Mouse (Mus musculus): ENCODE data around the gene Socs4. TPM values are rescaled to one million over a fixed set of nuclear protein-coding genes. Genes with fewer than 3 reads are reported as not detected.

The Socs4 gene
- polyA plus RNA-seq, 1 experiment from 2014 or later = 6.0 TPM

DNA sequence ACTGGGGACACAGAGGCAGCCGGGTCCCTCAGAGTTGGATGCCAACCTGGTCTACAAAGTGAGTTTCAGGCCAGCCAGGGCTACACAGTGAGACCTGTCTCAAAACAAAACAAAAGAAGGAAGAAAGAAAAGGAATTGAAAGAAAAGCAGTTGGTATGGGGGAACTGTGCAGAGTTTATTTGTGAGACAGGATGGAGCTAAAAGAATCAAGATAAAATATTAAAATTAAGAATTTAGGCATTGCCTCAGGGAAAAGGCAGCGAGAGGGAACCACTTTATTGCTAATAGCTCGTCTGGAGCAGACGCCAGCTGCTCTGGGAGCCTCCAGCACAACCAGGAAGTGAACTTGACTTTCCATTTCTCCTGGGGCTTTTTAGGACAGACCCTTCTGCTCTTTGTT lies 17.4 kb downstream of the Socs4 start:
- ATAC-seq (ENCODE audit: insufficient number of reproducible peaks, insufficient read depth, low FRiP score, low read depth) = no peak
- Histone ChIP-seq H3K4me1 (ENCODE audit: control insufficient read depth, insufficient read depth, low read length) (0 out of 2 replicates have a peak, but pooled peaks cover 3% of the 10 kb centered on the region), H3K4me3 (ENCODE audit: low read depth, low read length) (no peak overlapping the region), H3K9ac (replicated peaks; ENCODE audit: low read depth, low read length) (no peak overlapping the region), H3K4me2 (replicated peaks; ENCODE audit: low read depth, low read length) (no peak overlapping the region), H3K9me3 (ENCODE audit: control insufficient read depth, low read depth, low read length) (no peaks in the 10 kb centered on the region), H3K27me3 (ENCODE audit: control insufficient read depth, insufficient read depth, low read length) (no peaks in the 10 kb centered on the region), H3K27ac (ENCODE audit: low read length) (no peak overlapping the region), H3K36me3 (ENCODE audit: control insufficient read depth, insufficient read depth, low read length) (no peaks in the 10 kb centered on the region; the same call in 1 of the 2 replicates)
- WGBS = 57% methylated on average over 4 of the region's 4 CpGs

GRCm38 (mm10) chr14:47296232-47296631 lies 19.5 kb downstream of the Socs4 start:
- Histone ChIP-seq H3K4me2 (replicated peaks; ENCODE audit: low read depth, low read length) (no peak overlapping the region), H3K4me1 (ENCODE audit: control insufficient read depth, insufficient read depth, low read length) (peaks cover 9% of the 10 kb centered on the region), H3K4me3 (ENCODE audit: low read depth, low read length) (no peak overlapping the region), H3K9me3 (ENCODE audit: control insufficient read depth, low read depth, low read length) (no peaks in the 10 kb centered on the region), H3K27me3 (ENCODE audit: control insufficient read depth, insufficient read depth, low read length) (no peaks in the 10 kb centered on the region), H3K27ac (ENCODE audit: low read length) (no peak overlapping the region), H3K9ac (replicated peaks; ENCODE audit: low read depth, low read length) (no peak overlapping the region), H3K36me3 (ENCODE audit: control insufficient read depth, insufficient read depth, low read length) (no peaks in the 10 kb centered on the region)
- WGBS = 33% methylated on average over 2 of the region's 2 CpGs
- ATAC-seq (ENCODE audit: insufficient number of reproducible peaks, insufficient read depth, low FRiP score, low read depth) = no peak

DNA sequence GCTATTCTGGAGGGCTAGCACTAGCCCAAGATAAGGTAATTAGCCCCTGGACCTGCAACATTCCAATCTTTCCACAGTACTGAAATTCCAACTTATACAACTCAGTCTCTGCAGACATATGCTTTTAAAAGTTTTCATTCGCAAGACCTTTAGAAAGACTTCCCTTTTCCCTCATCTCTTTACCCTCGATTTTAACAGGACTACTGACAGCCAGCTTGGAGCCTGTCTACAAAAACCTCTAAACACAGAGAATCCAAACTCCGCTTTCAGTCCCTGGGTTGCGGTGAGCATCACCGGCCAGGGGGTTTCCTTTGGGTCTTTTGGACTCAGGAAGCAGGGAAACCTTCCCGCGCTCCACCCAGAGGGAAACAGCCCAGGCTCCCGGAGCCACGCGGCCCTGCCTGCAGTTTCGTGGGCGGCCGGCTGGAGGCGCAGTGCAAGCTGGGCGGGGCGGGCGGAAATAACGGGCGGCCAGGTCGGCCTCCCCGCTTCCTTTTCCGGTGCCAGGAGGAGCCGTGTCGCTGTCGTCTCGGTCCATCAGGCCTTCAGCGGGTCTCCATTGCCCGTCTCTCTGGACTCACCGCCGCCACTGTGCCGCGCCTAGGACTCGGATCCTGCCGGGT lies 21.2 kb downstream of the Socs4 start, which contains the start of gene Mapk1ip1l:
TSS of gene Mapk1ip1l (plus strand) at position 482 of the 623 bp plus-strand sequence.
- Histone ChIP-seq H3K4me2 (replicated peaks; ENCODE audit: low read depth, low read length) (peak within 1 kb of the TSS; percentile 67), H3K9ac (replicated peaks; ENCODE audit: low read depth, low read length) (peak within 1 kb of the TSS; percentile 98), H3K36me3 (ENCODE audit: control insufficient read depth, insufficient read depth, low read length) (no peaks in the 10 kb centered on the region; the same call in 1 of the 2 replicates), H3K9me3 (ENCODE audit: control insufficient read depth, low read depth, low read length) (no peaks in the 10 kb centered on the region), H3K27me3 (ENCODE audit: control insufficient read depth, insufficient read depth, low read length) (no peaks in the 10 kb centered on the region), H3K4me1 (ENCODE audit: control insufficient read depth, insufficient read depth, low read length) (peaks cover 9% of the 10 kb centered on the region), H3K4me3 (ENCODE audit: low read depth, low read length) (peak within 1 kb of the TSS; percentile 97), H3K27ac (ENCODE audit: low read length) (peak within 1 kb of the TSS; percentile 95)
- WGBS = under 1% methylated on average over 34 of the region's 34 CpGs
- peak; percentile 89 for ATAC-seq (ENCODE audit: insufficient number of reproducible peaks, insufficient read depth, low FRiP score, low read depth)

- H3K4me2 ChIP-seq (replicated peaks; ENCODE audit: low read depth, low read length) = peak overlapping the region; percentile 67
- no peaks in the 10 kb centered on the region for H3K9me3 ChIP-seq (ENCODE audit: control insufficient read depth, low read depth, low read length)
- H3K9ac ChIP-seq (replicated peaks; ENCODE audit: low read depth, low read length) = peak overlapping the region; percentile 98
- peak; percentile 73 for ATAC-seq (ENCODE audit: insufficient number of reproducible peaks, insufficient read depth, low FRiP score, low read depth)
- H3K27me3 ChIP-seq (ENCODE audit: control insufficient read depth, insufficient read depth, low read length) = no peaks in the 10 kb centered on the region
- peak overlapping the region; percentile 95 for H3K27ac ChIP-seq (ENCODE audit: low read length)
- H3K36me3 ChIP-seq (ENCODE audit: control insufficient read depth, insufficient read depth, low read length) = peaks cover 5% of the 10 kb centered on the region; the same call in 1 of the 2 replicates
- peaks cover 9% of the 10 kb centered on the region for H3K4me1 ChIP-seq (ENCODE audit: control insufficient read depth, insufficient read depth, low read length)
- H3K4me3 ChIP-seq (ENCODE audit: low read depth, low read length) = peak overlapping the region; percentile 97
- 1% methylated on average over 35 of the region's 38 CpGs for WGBS
Measured at GRCm38 (mm10) chr14:47298408-47298792, 21.7 kb downstream of the Socs4 start.

DNA sequence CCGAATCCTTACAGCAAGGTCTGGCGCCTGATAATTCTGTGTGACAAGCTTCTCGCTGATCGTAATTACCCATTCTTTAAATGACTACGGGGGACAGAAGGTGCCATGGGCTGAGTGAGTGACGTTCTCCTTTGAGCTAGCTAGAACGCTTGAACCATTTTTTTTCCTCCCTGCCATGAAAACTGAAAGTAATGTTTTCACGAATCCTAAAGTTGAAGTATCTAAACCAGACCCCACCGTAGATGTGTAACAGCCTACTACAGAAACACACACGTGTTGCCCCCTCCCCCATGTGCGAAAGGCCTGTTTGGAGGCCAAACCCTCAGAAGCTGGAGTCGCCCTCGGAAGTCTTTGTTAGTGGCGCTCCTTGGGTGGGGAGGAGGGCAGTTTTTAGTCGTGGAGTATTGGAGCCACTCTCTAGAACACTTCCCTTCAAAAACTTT lies 22.1 kb downstream of the Socs4 start:
- under 1% methylated on average over 15 of the region's 15 CpGs for WGBS
- peak; percentile 17; the same call in 1 of the 2 replicates for ATAC-seq (ENCODE audit: insufficient number of reproducible peaks, insufficient read depth, low FRiP score, low read depth)
- H3K4me2 ChIP-seq (replicated peaks; ENCODE audit: low read depth, low read length) = peak overlapping the region; percentile 67
- peaks cover 9% of the 10 kb centered on the region for H3K4me1 ChIP-seq (ENCODE audit: control insufficient read depth, insufficient read depth, low read length)
- no peaks in the 10 kb centered on the region for H3K9me3 ChIP-seq (ENCODE audit: control insufficient read depth, low read depth, low read length)
- H3K36me3 ChIP-seq (ENCODE audit: control insufficient read depth, insufficient read depth, low read length) = peaks cover 6% of the 10 kb centered on the region; the same call in 1 of the 2 replicates
- peak overlapping the region; percentile 95 for H3K27ac ChIP-seq (ENCODE audit: low read length)
- H3K27me3 ChIP-seq (ENCODE audit: control insufficient read depth, insufficient read depth, low read length) = no peaks in the 10 kb centered on the region
- peak overlapping the region; percentile 98 for H3K9ac ChIP-seq (replicated peaks; ENCODE audit: low read depth, low read length)
- peak overlapping the region; percentile 97 for H3K4me3 ChIP-seq (ENCODE audit: low read depth, low read length)

- Histone ChIP-seq H3K27me3 (ENCODE audit: control insufficient read depth, insufficient read depth, low read length) (no peaks in the 10 kb centered on the region), H3K4me3 (ENCODE audit: low read depth, low read length) (no peak overlapping the region), H3K4me2 (replicated peaks; ENCODE audit: low read depth, low read length) (no peak overlapping the region), H3K27ac (ENCODE audit: low read length) (no peak overlapping the region), H3K4me1 (ENCODE audit: control insufficient read depth, insufficient read depth, low read length) (peaks cover 6% of the 10 kb centered on the region), H3K9ac (replicated peaks; ENCODE audit: low read depth, low read length) (no peak overlapping the region), H3K9me3 (ENCODE audit: control insufficient read depth, low read depth, low read length) (no peaks in the 10 kb centered on the region), H3K36me3 (ENCODE audit: control insufficient read depth, insufficient read depth, low read length) (peaks cover 6% of the 10 kb centered on the region; the same call in 1 of the 2 replicates)
- 79% methylated on average over 14 of the region's 14 CpGs for WGBS
- ATAC-seq (ENCODE audit: insufficient number of reproducible peaks, insufficient read depth, low FRiP score, low read depth) = no peak
Measured at GRCm38 (mm10) chr14:47302885-47303680, 26.4 kb downstream of the Socs4 start.

DNA sequence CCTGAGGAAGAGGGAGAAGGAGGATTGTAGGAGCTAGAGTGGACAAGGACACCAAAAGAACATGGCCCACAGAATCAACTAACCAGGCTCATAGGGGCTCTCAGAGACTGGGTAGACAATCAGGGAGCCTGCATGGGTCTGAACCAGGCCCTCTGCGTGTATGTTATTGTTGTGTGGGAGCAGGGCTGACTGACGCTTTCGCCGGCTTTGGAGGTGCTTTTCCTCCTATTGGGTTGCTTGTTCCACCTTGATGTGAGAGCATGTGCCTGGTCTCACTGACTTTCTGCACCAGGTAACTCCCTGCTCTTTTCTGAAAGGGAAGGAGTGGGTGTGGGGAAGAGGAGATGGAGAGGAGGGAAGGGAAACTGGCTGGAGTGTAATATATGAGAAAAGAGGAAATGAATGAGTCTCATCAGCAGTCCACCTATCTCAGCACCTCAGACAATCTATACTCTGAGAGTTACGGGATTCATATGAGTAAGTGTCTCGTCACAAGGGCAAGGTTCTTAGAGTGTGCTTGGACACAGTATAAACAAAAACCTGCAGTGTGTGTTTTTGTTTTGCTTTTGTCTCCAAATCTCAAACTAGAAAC lies 28.2 kb downstream of the Socs4 start:
- WGBS = 86% methylated on average over 6 of the region's 6 CpGs
- ATAC-seq (ENCODE audit: insufficient number of reproducible peaks, insufficient read depth, low FRiP score, low read depth) = no peak
- no peaks in the 10 kb centered on the region for H3K27me3 ChIP-seq (ENCODE audit: control insufficient read depth, insufficient read depth, low read length)
- H3K4me3 ChIP-seq (ENCODE audit: low read depth, low read length) = no peak overlapping the region
- peaks cover under 1% of the 10 kb centered on the region for H3K4me1 ChIP-seq (ENCODE audit: control insufficient read depth, insufficient read depth, low read length)
- no peaks in the 10 kb centered on the region for H3K9me3 ChIP-seq (ENCODE audit: control insufficient read depth, low read depth, low read length)
- no peak overlapping the region for H3K9ac ChIP-seq (replicated peaks; ENCODE audit: low read depth, low read length)
- H3K27ac ChIP-seq (ENCODE audit: low read length) = no peak overlapping the region
- peaks cover 15% of the 10 kb centered on the region for H3K36me3 ChIP-seq (ENCODE audit: control insufficient read depth, insufficient read depth, low read length)
- no peak overlapping the region for H3K4me2 ChIP-seq (replicated peaks; ENCODE audit: low read depth, low read length)

DNA sequence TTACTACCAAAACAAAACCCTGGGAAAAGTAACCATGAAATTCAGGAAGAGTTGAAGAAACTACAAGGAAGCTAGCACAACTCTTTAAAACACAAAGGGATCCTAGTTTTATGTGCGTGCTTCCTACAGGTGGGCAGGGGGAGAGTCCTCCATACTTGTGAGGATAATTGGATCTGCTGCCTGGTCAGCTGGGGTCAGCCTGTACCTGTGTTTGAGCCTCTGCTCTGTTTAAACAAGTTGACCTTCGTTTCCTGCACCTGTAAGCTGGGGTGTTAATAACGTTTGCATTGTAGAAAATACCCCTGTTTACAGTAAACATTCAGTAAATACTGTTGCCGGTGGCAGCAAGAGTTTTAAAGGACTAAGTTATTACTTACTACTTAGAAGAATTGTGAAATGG lies 29.2 kb downstream of the Socs4 start:
- Histone ChIP-seq H3K27me3 (ENCODE audit: control insufficient read depth, insufficient read depth, low read length) (no peaks in the 10 kb centered on the region), H3K9me3 (ENCODE audit: control insufficient read depth, low read depth, low read length) (no peaks in the 10 kb centered on the region), H3K9ac (replicated peaks; ENCODE audit: low read depth, low read length) (no peak overlapping the region), H3K4me3 (ENCODE audit: low read depth, low read length) (no peak overlapping the region), H3K36me3 (ENCODE audit: control insufficient read depth, insufficient read depth, low read length) (peaks cover 24% of the 10 kb centered on the region), H3K27ac (ENCODE audit: low read length) (no peak overlapping the region), H3K4me1 (ENCODE audit: control insufficient read depth, insufficient read depth, low read length) (no peaks in the 10 kb centered on the region), H3K4me2 (replicated peaks; ENCODE audit: low read depth, low read length) (no peak overlapping the region)
- WGBS = 77% methylated on average over 4 of the region's 4 CpGs
- no peak for ATAC-seq (ENCODE audit: insufficient number of reproducible peaks, insufficient read depth, low FRiP score, low read depth)

Data from stomach, embryonic 14.5 days (tissue).